In genomic region chr2:7245958-7246774, GRCm38 (mm10) we compare ENCODE assay signal across 8 mouse cellular contexts.
A peak's percentile ranks its signal among the peaks of the same experiment; 100 is the strongest.
DNase-seq lines count a peak whose midpoint lies in the region; ATAC-seq and TF ChIP-seq lines count a peak whose summit lies in the region.

No protein-coding gene starts in this region.

- peak; percentile 43 for DNase-seq in gastrocnemius, adult 2 months
- no peak for DNase-seq in gastrocnemius, postnatal 25 days
- DNase-seq in embryo, embryonic 11.5 days (ENCODE audit: low read depth, low spot score), result peak; percentile 47
- peak; percentile 32 to 55 for DNase-seq in kidney, adult 8-10 months
- DNase-seq in frontal cortex, adult 2 months (ENCODE audit: extremely low spot score in 1 of 2, low spot score in 1 of 2), result no peak
- DNase-seq in left cerebral cortex, postnatal 10 days (ENCODE audit: extremely low spot score in 1 of 2, low spot score in 2 of 2), result no peak
- no peak for DNase-seq in c-Kit-positive CD71-positive TER-119-positive erythroid progenitor cells, embryonic 14.5 days (ENCODE audit: low spot score)

- peak; percentile 78 for ATAC-seq in megakaryocyte progenitor cell, adult 5-6 weeks (replicated peaks; ENCODE audit: poor library complexity)

- intact Hi-C loops in gastrocnemius, adult 2 months (cut with DNase I), result no loop called here
- intact Hi-C loops in left cerebral cortex, postnatal 10 days (cut with DNase I), result no loop called here

- peak overlapping the region; percentile 41; the same call in 1 of the 2 replicates for H3K27ac ChIP-seq in gastrocnemius, adult 2 months

- no peak overlapping the region for H3K4me3 ChIP-seq in gastrocnemius, adult 2 months

- TF ChIP-seq CTCF in gastrocnemius, adult 2 months (IDR thresholded peaks at IDR 0.05), result no peak

Comparison
In these comparisons a context has a peak if more than half of its experiments do, and no peak if none do; other contexts are left out.
1. DNase-seq: peak in gastrocnemius, adult 2 months (single experiment), embryo, embryonic 11.5 days (single experiment) and kidney, adult 8-10 months (2 of 2); none in gastrocnemius, postnatal 25 days (single experiment), frontal cortex, adult 2 months (0 of 2), left cerebral cortex, postnatal 10 days (0 of 2) and c-Kit-positive CD71-positive TER-119-positive erythroid progenitor cells, embryonic 14.5 days (single experiment).